Mouse (Mus musculus) embryonic facial prominence, embryonic 13.5 days (tissue): ENCODE data around the gene Gpnmb. TPM values are rescaled to one million over a fixed set of nuclear protein-coding genes. Genes with fewer than 3 reads are reported as not detected.

Experiments used
- ATAC-seq: fragments of 200-750 bp; cut with Nextera tagmentation; 2 replicates; pipeline ENCODE4 v1.8.0; 2017; ENCODE audit warnings: low read depth; ENCODE audit not compliant: insufficient number of reproducible peaks, insufficient read depth, low FRiP score, low TSS enrichment
- H3K27ac ChIP-seq: fragments of 300-500 bp; sonication (generic); 2 replicates; pipeline ENCODE4 v1.5.1; 2015; ENCODE audit warnings: moderate library complexity, mild to moderate bottlenecking, inconsistent platforms
- H3K27me3 ChIP-seq: fragments of 300-500 bp; sonication (generic); 2 replicates; pipeline ENCODE4 v1.6.1; 2015; ENCODE audit warnings: mild to moderate bottlenecking, inconsistent platforms
- H3K36me3 ChIP-seq: fragments of 300-500 bp; sonication (generic); 2 replicates; pipeline ENCODE4 v1.6.1; 2015; ENCODE audit warnings: mild to moderate bottlenecking, inconsistent platforms
- H3K4me1 ChIP-seq: fragments of 300-500 bp; sonication (generic); 2 replicates; pipeline ENCODE4 v1.6.1; 2015; ENCODE audit warnings: inconsistent platforms
- H3K4me2 ChIP-seq: fragments of 300-500 bp; sonication (generic); 2 replicates; pipeline ENCODE4 v1.6.1; 2015; ENCODE audit warnings: moderate library complexity, mild to moderate bottlenecking, inconsistent platforms
- H3K4me3 ChIP-seq: fragments of 300-500 bp; sonication (generic); 2 replicates; pipeline ENCODE4 v1.5.1; 2015; ENCODE audit warnings: mild to moderate bottlenecking, inconsistent platforms
- H3K9ac ChIP-seq: fragments of 300-500 bp; sonication (generic); 2 replicates; pipeline ENCODE4 v1.6.1; 2015; ENCODE audit warnings: mild to moderate bottlenecking, inconsistent platforms
- H3K9me3 ChIP-seq: fragments of 300-500 bp; sonication (generic); 2 replicates; pipeline ENCODE4 v1.6.1; 2016; ENCODE audit warnings: inconsistent platforms
- WGBS: fragments of 180-500 bp; shearing (Covaris S2); methylation state at CpG from one replicate; pipeline ENCODE4 v1.1.7; 2015; ENCODE audit warnings: mixed read lengths; 5-methylcytosine and 5-hydroxymethylcytosine counted together
- polyA plus RNA-seq: library from polyadenylated mRNA; unstranded; fragments of >200 nt; fragmentation: Nextera tagmentation; extraction: Ambion mirVana; gene quantifications from 2 replicates; pipeline ENCODE4 v1.2.1, GENCODE M21; 2015

Gpnmb gene
- polyA plus RNA-seq, 1 experiment from 2014 or later, result 1.4 TPM

GRCm38 (mm10) chr6:49013023-49013422 lies 23.3 kb upstream of the Gpnmb start:
- WGBS, result 64% methylated on average over 4 of the region's 4 CpGs
- no peaks in the 10 kb centered on the region for H3K27me3 ChIP-seq
- H3K36me3 ChIP-seq, result no peaks in the 10 kb centered on the region
- no peak overlapping the region for H3K4me2 ChIP-seq
- H3K9me3 ChIP-seq, result no peaks in the 10 kb centered on the region
- no peak overlapping the region for H3K27ac ChIP-seq
- H3K4me1 ChIP-seq, result peaks cover 12% of the 10 kb centered on the region
- no peak overlapping the region for H3K4me3 ChIP-seq
- ATAC-seq, result no peak
- H3K9ac ChIP-seq, result no peak overlapping the region

- Histone ChIP-seq H3K9ac (no peak overlapping the region), H3K27me3 (no peaks in the 10 kb centered on the region), H3K4me1 (peaks cover 9% of the 10 kb centered on the region), H3K36me3 (no peaks in the 10 kb centered on the region), H3K4me2 (no peak overlapping the region), H3K27ac (no peak overlapping the region), H3K9me3 (no peaks in the 10 kb centered on the region), H3K4me3 (no peak overlapping the region)
- no peak for ATAC-seq
- 79% methylated on average over 3 of the region's 3 CpGs for WGBS
Measured at GRCm38 (mm10) chr6:49013458-49013857, 22.9 kb upstream of the Gpnmb start.

GRCm38 (mm10) chr6:49017150-49017549 lies 19.2 kb upstream of the Gpnmb start:
- Histone ChIP-seq H3K4me2 (no peak overlapping the region), H3K27me3 (no peaks in the 10 kb centered on the region), H3K27ac (no peak overlapping the region), H3K4me3 (no peak overlapping the region), H3K4me1 (no peaks in the 10 kb centered on the region), H3K36me3 (no peaks in the 10 kb centered on the region), H3K9me3 (no peaks in the 10 kb centered on the region), H3K9ac (no peak overlapping the region)
- WGBS, result 55% methylated on average over 12 of the region's 12 CpGs
- ATAC-seq, result no peak

DNA sequence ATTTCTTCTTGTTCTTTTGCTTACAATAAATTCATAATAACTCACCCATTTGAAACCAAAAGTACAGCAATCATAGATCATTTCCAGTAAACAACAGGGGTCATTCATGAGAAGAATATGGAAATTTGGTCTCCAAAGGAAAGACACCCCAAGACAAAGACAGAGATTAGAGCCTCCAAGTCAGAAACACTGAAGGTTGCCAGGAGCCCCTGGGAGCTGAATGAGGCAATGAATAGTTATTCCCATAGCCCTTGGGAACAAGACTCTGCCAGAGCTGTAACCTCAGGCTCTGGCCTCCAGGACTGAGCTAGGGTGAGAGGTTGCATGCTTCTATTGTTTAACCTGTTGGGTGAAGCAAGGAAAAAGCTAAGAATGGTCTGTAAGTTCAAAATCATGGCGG lies 17.0 kb upstream of the Gpnmb start:
- Histone ChIP-seq H3K9ac (no peak overlapping the region), H3K27ac (no peak overlapping the region), H3K9me3 (no peaks in the 10 kb centered on the region), H3K27me3 (no peaks in the 10 kb centered on the region), H3K4me2 (no peak overlapping the region), H3K4me3 (no peak overlapping the region), H3K4me1 (no peaks in the 10 kb centered on the region), H3K36me3 (no peaks in the 10 kb centered on the region)
- WGBS, result 95% methylated on average over 1 of the region's 1 CpGs
- no peak for ATAC-seq

DNA sequence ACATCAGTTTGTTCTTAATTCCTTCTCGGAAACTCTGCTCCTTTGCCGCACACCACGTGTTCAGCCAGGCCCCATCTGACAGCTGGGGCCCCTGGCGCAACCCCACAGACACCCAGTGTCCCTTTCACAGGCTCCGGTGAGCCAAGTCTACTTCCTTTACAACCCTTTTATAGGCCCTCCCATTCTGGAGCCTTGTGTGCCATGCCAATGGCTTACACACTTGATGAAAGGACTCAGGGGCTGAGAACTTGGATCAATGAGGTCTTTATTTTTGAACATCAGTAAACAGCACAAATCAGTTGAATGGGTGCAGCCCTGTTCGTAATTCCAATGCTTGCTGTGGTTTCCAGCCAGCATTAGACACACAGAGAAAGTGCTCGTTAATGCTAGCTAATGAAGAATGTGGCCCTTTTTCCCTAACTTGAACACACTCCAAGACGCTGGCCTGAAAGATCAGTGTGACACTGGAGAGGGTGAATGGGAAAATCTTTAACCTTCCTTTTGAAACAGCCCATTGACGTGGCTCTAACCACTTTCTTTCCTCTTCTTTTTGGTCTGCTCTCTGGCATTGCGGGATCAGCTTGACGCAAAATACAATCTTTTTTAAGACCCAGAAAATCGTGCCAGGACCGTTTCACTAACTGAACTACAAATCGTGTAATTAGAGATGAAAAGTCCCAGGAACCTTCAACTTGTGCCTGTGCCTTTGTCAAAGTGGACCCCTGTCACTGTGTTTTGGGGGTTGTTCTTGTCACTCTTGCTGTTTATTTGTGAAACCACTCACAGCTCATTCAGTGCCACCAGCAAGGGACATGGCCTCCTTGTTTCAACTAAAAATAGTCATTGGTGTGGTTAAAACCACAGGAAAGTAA lies 15.0 kb upstream of the Gpnmb start:
- no peaks in the 10 kb centered on the region for H3K27me3 ChIP-seq
- H3K9me3 ChIP-seq, result no peaks in the 10 kb centered on the region
- no peaks in the 10 kb centered on the region for H3K36me3 ChIP-seq
- no peak for ATAC-seq
- no peak overlapping the region for H3K9ac ChIP-seq
- H3K4me2 ChIP-seq, result no peak overlapping the region
- 67% methylated on average over 14 of the region's 14 CpGs for WGBS
- no peaks in the 10 kb centered on the region for H3K4me1 ChIP-seq
- H3K4me3 ChIP-seq, result no peak overlapping the region
- H3K27ac ChIP-seq, result no peak overlapping the region

- H3K9ac ChIP-seq, result no peak overlapping the region
- no peak overlapping the region for H3K27ac ChIP-seq
- no peaks in the 10 kb centered on the region for H3K4me1 ChIP-seq
- ATAC-seq, result no peak
- 63% methylated on average over 2 of the region's 2 CpGs for WGBS
- no peaks in the 10 kb centered on the region for H3K36me3 ChIP-seq
- H3K9me3 ChIP-seq, result no peaks in the 10 kb centered on the region
- H3K4me2 ChIP-seq, result no peak overlapping the region
- H3K4me3 ChIP-seq, result no peak overlapping the region
- H3K27me3 ChIP-seq, result no peaks in the 10 kb centered on the region
Measured at GRCm38 (mm10) chr6:49022384-49022783, 14.0 kb upstream of the Gpnmb start.

DNA sequence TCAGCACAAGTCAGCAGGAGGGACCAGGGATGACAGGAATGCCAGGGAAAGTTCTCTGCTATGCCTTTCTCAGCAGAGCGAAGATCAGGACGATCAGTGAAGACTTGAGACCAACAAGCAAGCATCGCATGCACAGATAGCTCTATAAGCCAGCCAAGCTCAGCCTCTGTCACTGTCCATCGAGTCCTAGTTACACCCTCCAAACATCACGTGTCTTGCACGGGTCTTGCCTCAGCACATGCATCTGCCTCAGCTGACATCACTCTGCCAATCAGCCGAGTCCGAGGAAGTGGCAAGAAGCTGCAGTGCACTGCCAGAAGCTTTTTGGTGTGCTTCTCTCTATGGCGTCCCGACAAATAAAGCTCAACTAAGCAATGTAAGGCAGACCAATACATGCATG lies 13.0 kb upstream of the Gpnmb start:
- Histone ChIP-seq H3K27me3 (no peaks in the 10 kb centered on the region), H3K27ac (no peak overlapping the region), H3K4me1 (no peaks in the 10 kb centered on the region), H3K4me2 (no peak overlapping the region), H3K9me3 (no peaks in the 10 kb centered on the region), H3K4me3 (no peak overlapping the region), H3K9ac (no peak overlapping the region), H3K36me3 (no peaks in the 10 kb centered on the region)
- 82% methylated on average over 10 of the region's 10 CpGs for WGBS
- ATAC-seq, result no peak

DNA sequence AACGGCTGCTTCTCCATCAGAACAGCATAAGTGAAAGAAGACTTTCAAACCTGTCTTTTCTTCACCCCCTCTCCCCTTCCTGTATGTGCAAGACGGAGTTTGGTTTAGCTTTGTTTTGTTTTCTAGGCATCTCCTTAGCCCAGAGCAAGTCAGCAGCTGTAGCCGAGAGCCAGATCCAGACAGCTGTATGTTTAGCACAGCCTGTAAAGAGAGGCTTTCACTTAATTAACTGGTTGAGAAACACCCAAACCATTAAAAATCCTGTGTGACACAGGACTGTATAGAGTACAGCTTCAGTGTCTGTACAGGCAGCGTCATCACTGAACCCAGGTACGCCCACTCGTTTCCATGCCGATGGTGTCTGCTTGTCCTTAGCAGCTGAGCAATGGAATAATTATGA lies 11.1 kb upstream of the Gpnmb start:
- Histone ChIP-seq H3K4me2 (no peak overlapping the region), H3K27ac (no peak overlapping the region), H3K4me3 (no peak overlapping the region), H3K27me3 (no peaks in the 10 kb centered on the region), H3K9me3 (no peaks in the 10 kb centered on the region), H3K4me1 (no peaks in the 10 kb centered on the region), H3K9ac (no peak overlapping the region), H3K36me3 (no peaks in the 10 kb centered on the region)
- ATAC-seq, result no peak
- 79% methylated on average over 7 of the region's 7 CpGs for WGBS

- Histone ChIP-seq H3K27me3 (no peaks in the 10 kb centered on the region), H3K9ac (no peak overlapping the region), H3K9me3 (no peaks in the 10 kb centered on the region), H3K4me3 (no peak overlapping the region), H3K36me3 (no peaks in the 10 kb centered on the region), H3K4me2 (no peak overlapping the region), H3K27ac (no peak overlapping the region), H3K4me1 (no peaks in the 10 kb centered on the region)
- WGBS, result 88% methylated on average over 5 of the region's 5 CpGs
- ATAC-seq, result no peak
Measured at GRCm38 (mm10) chr6:49026496-49026895, 9.8 kb upstream of the Gpnmb start.

GRCm38 (mm10) chr6:49028019-49028418 lies 8.3 kb upstream of the Gpnmb start:
- no peak overlapping the region for H3K4me3 ChIP-seq
- H3K27me3 ChIP-seq, result no peaks in the 10 kb centered on the region
- 85% methylated on average over 6 of the region's 6 CpGs for WGBS
- ATAC-seq, result no peak
- no peak overlapping the region for H3K4me2 ChIP-seq
- no peaks in the 10 kb centered on the region for H3K9me3 ChIP-seq
- H3K27ac ChIP-seq, result no peak overlapping the region
- no peaks in the 10 kb centered on the region for H3K4me1 ChIP-seq
- H3K9ac ChIP-seq, result no peak overlapping the region
- H3K36me3 ChIP-seq, result no peaks in the 10 kb centered on the region

GRCm38 (mm10) chr6:49028708-49029107 lies 7.6 kb upstream of the Gpnmb start:
- ATAC-seq, result no peak
- H3K9ac ChIP-seq, result no peak overlapping the region
- no peaks in the 10 kb centered on the region for H3K27me3 ChIP-seq
- H3K9me3 ChIP-seq, result no peaks in the 10 kb centered on the region
- H3K4me2 ChIP-seq, result no peak overlapping the region
- no peaks in the 10 kb centered on the region for H3K4me1 ChIP-seq
- H3K4me3 ChIP-seq, result no peak overlapping the region
- WGBS, result 81% methylated on average over 3 of the region's 3 CpGs
- H3K27ac ChIP-seq, result no peak overlapping the region
- H3K36me3 ChIP-seq, result no peaks in the 10 kb centered on the region

DNA sequence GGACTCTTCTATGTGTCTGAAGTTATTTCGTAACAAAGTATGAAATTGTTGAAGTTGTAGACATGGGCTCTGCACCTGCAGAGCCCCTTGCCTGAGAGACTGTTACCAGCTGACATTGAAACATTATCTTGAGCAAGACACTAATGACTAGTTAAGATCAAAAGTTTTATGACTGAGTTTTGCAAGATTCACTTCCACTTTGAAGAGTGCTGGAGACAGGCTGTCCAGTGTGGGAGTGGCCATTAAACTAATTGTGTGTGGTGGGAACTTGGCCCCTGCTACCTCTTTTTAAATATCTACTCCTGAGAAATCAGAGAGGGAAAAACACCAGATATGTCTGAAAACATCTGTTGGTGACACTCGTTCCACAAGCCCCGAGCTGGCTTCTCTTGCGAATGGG lies 5.1 kb upstream of the Gpnmb start:
- H3K9me3 ChIP-seq, result no peaks in the 10 kb centered on the region
- H3K27ac ChIP-seq, result no peak overlapping the region
- H3K27me3 ChIP-seq, result peaks cover 7% of the 10 kb centered on the region; the same call in 1 of the 2 replicates
- H3K4me2 ChIP-seq, result no peak overlapping the region
- no peaks in the 10 kb centered on the region for H3K36me3 ChIP-seq
- WGBS, result 63% methylated on average over 4 of the region's 4 CpGs
- ATAC-seq, result no peak
- H3K9ac ChIP-seq, result no peak overlapping the region
- peaks cover 7% of the 10 kb centered on the region for H3K4me1 ChIP-seq
- H3K4me3 ChIP-seq, result no peak overlapping the region
